Mouse (Mus musculus) forebrain, embryonic 16.5 days (tissue): ENCODE measurements around the gene Rln1. TPM values are rescaled to one million over a fixed set of nuclear protein-coding genes. Genes with fewer than 3 reads are reported as not detected.

Source experiments
- ATAC-seq: fragments of 200-750 bp; cut with Nextera tagmentation; 2 replicates; pipeline ENCODE4 v1.8.0; 2017; ENCODE audit warnings: mild to moderate bottlenecking, moderate library complexity
- H3K27ac ChIP-seq: fragments of 300-500 bp; sonication (generic); 2 replicates; pipeline ENCODE4 v1.5.1; 2014; ENCODE audit warnings: low read length, control low read depth
- H3K27me3 ChIP-seq: fragments of 300-500 bp; sonication (generic); replicated peaks from 2 replicates; pipeline ENCODE4 v1.6.1; 2014; ENCODE audit warnings: low read length; ENCODE audit not compliant: control insufficient read depth, insufficient read depth
- H3K36me3 ChIP-seq: fragments of 300-500 bp; sonication (generic); 2 replicates; pipeline ENCODE4 v1.6.1; 2014; ENCODE audit not compliant: control insufficient read depth, insufficient read depth
- H3K4me1 ChIP-seq: fragments of 300-500 bp; sonication (generic); replicated peaks from 2 replicates; pipeline ENCODE4 v1.6.1; 2014; ENCODE audit warnings: low read length; ENCODE audit not compliant: control insufficient read depth, insufficient read depth
- H3K4me2 ChIP-seq: fragments of 300-500 bp; sonication (generic); 2 replicates; pipeline ENCODE4 v1.6.1; 2014; ENCODE audit warnings: mild to moderate bottlenecking, low read length, control low read depth
- H3K4me3 ChIP-seq: fragments of 300-500 bp; sonication (generic); replicated peaks from 2 replicates; pipeline ENCODE4 v1.5.1; 2014; ENCODE audit warnings: mild to moderate bottlenecking, low read length, control low read depth
- H3K9ac ChIP-seq: fragments of 300-500 bp; sonication (generic); replicated peaks from 2 replicates; pipeline ENCODE4 v1.6.1; 2014; ENCODE audit warnings: low read depth, low read length, control low read depth
- H3K9me3 ChIP-seq: fragments of 300-500 bp; sonication (generic); 2 replicates; pipeline ENCODE4 v1.6.1; 2016; ENCODE audit warnings: low read length; ENCODE audit not compliant: control insufficient read depth
- WGBS: fragments of 180-500 bp; shearing (Covaris S2); extraction: QIAGEN DNeasy Blood & Tissue Kit; methylation state at CpG from one replicate; pipeline ENCODE4 v1.1.7; 2014; 5-methylcytosine and 5-hydroxymethylcytosine counted together
- polyA plus RNA-seq: library from polyadenylated mRNA; unstranded; fragments of >200 nt; fragmentation: Nextera tagmentation; extraction: Ambion mirVana; gene quantifications from 2 replicates; pipeline ENCODE4 v1.2.1, GENCODE M21; 2015

Rln1 gene
- polyA plus RNA-seq, 1 experiment from 2014 or later: 3.9 TPM

GRCm38 (mm10) chr19:29308832-29309231 lies 25.6 kb downstream of the Rln1 start:
- Histone ChIP-seq H3K9ac (no peak overlapping the region), H3K4me2 (no peak overlapping the region), H3K9me3 (no peaks in the 10 kb centered on the region), H3K4me3 (no peak overlapping the region), H3K27me3 (no peaks in the 10 kb centered on the region), H3K36me3 (peaks cover 11% of the 10 kb centered on the region), H3K4me1 (no peaks in the 10 kb centered on the region), H3K27ac (no peak overlapping the region)
- ATAC-seq: no peak

- H3K4me3 ChIP-seq: no peak overlapping the region
- WGBS: 95% methylated on average over 2 of the region's 2 CpGs
- peaks cover 21% of the 10 kb centered on the region for H3K36me3 ChIP-seq
- H3K9me3 ChIP-seq: no peaks in the 10 kb centered on the region
- ATAC-seq: no peak
- H3K4me2 ChIP-seq: no peak overlapping the region
- no peaks in the 10 kb centered on the region for H3K27me3 ChIP-seq
- no peak overlapping the region for H3K9ac ChIP-seq
- peaks cover 3% of the 10 kb centered on the region; the same call in 1 of the 2 replicates for H3K4me1 ChIP-seq
- H3K27ac ChIP-seq: no peak overlapping the region
Observed at GRCm38 (mm10) chr19:29302119-29302518, 32.4 kb downstream of the Rln1 start.

- ATAC-seq: no peak
- WGBS: 77% methylated on average over 13 of the region's 13 CpGs
- no peaks in the 10 kb centered on the region for H3K9me3 ChIP-seq
Observed at GRCm38 (mm10) chr19:29300919-29301318, 33.6 kb downstream of the Rln1 start.

GRCm38 (mm10) chr19:29297366-29297765 lies 37.1 kb downstream of the Rln1 start:
- no peak overlapping the region for H3K9ac ChIP-seq
- H3K4me2 ChIP-seq: no peak overlapping the region
- no peak overlapping the region for H3K4me3 ChIP-seq
- no peak for ATAC-seq
- no peaks in the 10 kb centered on the region for H3K4me1 ChIP-seq
- H3K9me3 ChIP-seq: no peaks in the 10 kb centered on the region
- H3K27ac ChIP-seq: no peak overlapping the region
- H3K27me3 ChIP-seq: no peaks in the 10 kb centered on the region
- 95% methylated on average over 1 of the region's 1 CpGs for WGBS
- peaks cover 26% of the 10 kb centered on the region for H3K36me3 ChIP-seq

More at GRCm38 (mm10) chr19:29300919-29301318, 33.6 kb downstream of the Rln1 start:
- Histone ChIP-seq H3K27me3 (no peaks in the 10 kb centered on the region), H3K27ac (no peak overlapping the region), H3K36me3 (peaks cover 23% of the 10 kb centered on the region), H3K4me2 (no peak overlapping the region), H3K4me3 (no peak overlapping the region), H3K4me1 (peaks cover 3% of the 10 kb centered on the region; the same call in 1 of the 2 replicates), H3K9ac (no peak overlapping the region)

GRCm38 (mm10) chr19:29296166-29296565 lies 38.3 kb downstream of the Rln1 start:
- Histone ChIP-seq H3K9me3 (no peaks in the 10 kb centered on the region), H3K36me3 (peaks cover 31% of the 10 kb centered on the region), H3K27ac (no peak overlapping the region), H3K4me3 (no peak overlapping the region), H3K9ac (no peak overlapping the region), H3K4me2 (no peak overlapping the region), H3K4me1 (no peaks in the 10 kb centered on the region), H3K27me3 (no peaks in the 10 kb centered on the region)
- no peak for ATAC-seq

GRCm38 (mm10) chr19:29294756-29295155 lies 39.7 kb downstream of the Rln1 start:
- Histone ChIP-seq H3K27me3 (no peaks in the 10 kb centered on the region), H3K4me3 (no peak overlapping the region), H3K9me3 (no peaks in the 10 kb centered on the region), H3K4me1 (no peaks in the 10 kb centered on the region), H3K36me3 (peaks cover 22% of the 10 kb centered on the region), H3K9ac (no peak overlapping the region), H3K4me2 (no peak overlapping the region), H3K27ac (no peak overlapping the region)
- WGBS: 77% methylated on average over 2 of the region's 2 CpGs
- no peak for ATAC-seq

GRCm38 (mm10) chr19:29292546-29292945 lies 41.9 kb downstream of the Rln1 start:
- 86% methylated on average over 4 of the region's 4 CpGs for WGBS
- Histone ChIP-seq H3K36me3 (peaks cover 17% of the 10 kb centered on the region), H3K9ac (no peak overlapping the region)

GRCm38 (mm10) chr19:29291532-29291931 lies 42.9 kb downstream of the Rln1 start:
- Histone ChIP-seq H3K4me1 (no peaks in the 10 kb centered on the region), H3K27ac (no peak overlapping the region), H3K4me3 (no peak overlapping the region), H3K9me3 (no peaks in the 10 kb centered on the region), H3K36me3 (peaks cover 19% of the 10 kb centered on the region), H3K9ac (no peak overlapping the region), H3K27me3 (no peaks in the 10 kb centered on the region), H3K4me2 (no peak overlapping the region)
- 89% methylated on average over 14 of the region's 14 CpGs for WGBS
- no peak for ATAC-seq

More at GRCm38 (mm10) chr19:29292546-29292945, 41.9 kb downstream of the Rln1 start:
- ATAC-seq: no peak
- Histone ChIP-seq H3K9me3 (no peaks in the 10 kb centered on the region), H3K27ac (no peak overlapping the region), H3K4me2 (no peak overlapping the region), H3K4me3 (no peak overlapping the region), H3K27me3 (no peaks in the 10 kb centered on the region), H3K4me1 (no peaks in the 10 kb centered on the region)

- Histone ChIP-seq H3K27ac (no peak overlapping the region), H3K36me3 (peaks cover 16% of the 10 kb centered on the region), H3K9ac (no peak overlapping the region), H3K4me1 (peaks cover 8% of the 10 kb centered on the region), H3K9me3 (no peaks in the 10 kb centered on the region), H3K4me2 (no peak overlapping the region), H3K27me3 (no peaks in the 10 kb centered on the region), H3K4me3 (no peak overlapping the region)
- no peak for ATAC-seq
- 74% methylated on average over 8 of the region's 8 CpGs for WGBS
Observed at GRCm38 (mm10) chr19:29287863-29288262, 46.6 kb downstream of the Rln1 start.

GRCm38 (mm10) chr19:29285451-29285869 lies 49.0 kb downstream of the Rln1 start:
- peak overlapping the region; percentile 35; the same call in 1 of the 2 replicates for H3K27ac ChIP-seq
- no peaks in the 10 kb centered on the region for H3K9me3 ChIP-seq
- WGBS: 8% methylated on average over 7 of the region's 7 CpGs
- no peak overlapping the region for H3K4me3 ChIP-seq
- H3K4me1 ChIP-seq: peaks cover 8% of the 10 kb centered on the region
- peak; percentile 75 for ATAC-seq
- 0 out of 2 replicates have a peak overlapping the region, but pooled peaks have one; percentile 9 for H3K9ac ChIP-seq
- H3K36me3 ChIP-seq: peaks cover 8% of the 10 kb centered on the region; the same call in 1 of the 2 replicates
- H3K4me2 ChIP-seq: no peak overlapping the region; the same call in 1 of the 2 replicates
- H3K27me3 ChIP-seq: no peaks in the 10 kb centered on the region
